Mouse (Mus musculus): Measurements from ENCODE around the gene Vps13d. TPM values are rescaled to one million over a fixed set of nuclear protein-coding genes. Genes with fewer than 3 reads are reported as not detected.

Gene Vps13d
- polyA plus RNA-seq, 1 experiment from 2014 or later: 14.7 TPM

GRCm38 (mm10) chr4:145067019-145067680 is 127.7 kb downstream of the Vps13d start:
- Histone ChIP-seq H3K4me1 (replicated peaks; ENCODE audit: insufficient read depth, low read length) (no peaks in the 10 kb centered on the region), H3K36me3 (ENCODE audit: insufficient read depth, low read length) (peaks cover 37% of the 10 kb centered on the region), H3K9me3 (replicated peaks; ENCODE audit: low read length) (no peaks in the 10 kb centered on the region), H3K4me2 (ENCODE audit: low read length) (no peak overlapping the region), H3K9ac (ENCODE audit: low read depth, low read length) (no peak overlapping the region), H3K27me3 (ENCODE audit: insufficient read depth, low read length) (no peaks in the 10 kb centered on the region), H3K27ac (no peak overlapping the region), H3K4me3 (replicated peaks; ENCODE audit: low read depth, low read length) (no peak overlapping the region)
- DNase-seq (ENCODE audit: low spot score) (no peak), ATAC-seq (replicated peaks; ENCODE audit: low FRiP score, low read depth) (no peak)
- no peak for TF ChIP-seq CTCF (IDR thresholded peaks at IDR 0.05; ENCODE audit: low read depth)
- WGBS: 36% methylated on average over 6 of the region's 6 CpGs

GRCm38 (mm10) chr4:145066336-145067018 is 128.3 kb downstream of the Vps13d start:
- Histone ChIP-seq H3K4me3 (replicated peaks; ENCODE audit: low read depth, low read length) (no peak overlapping the region), H3K27me3 (ENCODE audit: insufficient read depth, low read length) (no peaks in the 10 kb centered on the region), H3K4me2 (ENCODE audit: low read length) (no peak overlapping the region), H3K36me3 (ENCODE audit: insufficient read depth, low read length) (peaks cover 37% of the 10 kb centered on the region), H3K9ac (ENCODE audit: low read depth, low read length) (no peak overlapping the region), H3K9me3 (replicated peaks; ENCODE audit: low read length) (no peaks in the 10 kb centered on the region), H3K27ac (no peak overlapping the region), H3K4me1 (replicated peaks; ENCODE audit: insufficient read depth, low read length) (no peaks in the 10 kb centered on the region)
- DNase-seq (ENCODE audit: low spot score) (no peak), ATAC-seq (replicated peaks; ENCODE audit: low FRiP score, low read depth) (no peak)
- 59% methylated on average over 7 of the region's 7 CpGs for WGBS
- TF ChIP-seq CTCF (IDR thresholded peaks at IDR 0.05; ENCODE audit: low read depth): no peak

GRCm38 (mm10) chr4:145058749-145059442 is 135.9 kb downstream of the Vps13d start:
- Histone ChIP-seq H3K4me2 (ENCODE audit: low read length) (no peak overlapping the region), H3K27ac (no peak overlapping the region), H3K36me3 (ENCODE audit: insufficient read depth, low read length) (peaks cover 37% of the 10 kb centered on the region), H3K9me3 (replicated peaks; ENCODE audit: low read length) (no peaks in the 10 kb centered on the region), H3K27me3 (ENCODE audit: insufficient read depth, low read length) (no peaks in the 10 kb centered on the region), H3K4me1 (replicated peaks; ENCODE audit: insufficient read depth, low read length) (no peaks in the 10 kb centered on the region), H3K9ac (ENCODE audit: low read depth, low read length) (no peak overlapping the region), H3K4me3 (replicated peaks; ENCODE audit: low read depth, low read length) (no peak overlapping the region)
- DNase-seq (ENCODE audit: low spot score) (no peak), ATAC-seq (replicated peaks; ENCODE audit: low FRiP score, low read depth) (no peak)
- 92% methylated on average over 2 of the region's 2 CpGs for WGBS
- TF ChIP-seq CTCF (IDR thresholded peaks at IDR 0.05; ENCODE audit: low read depth): no peak

- Histone ChIP-seq H3K36me3 (ENCODE audit: insufficient read depth, low read length) (peaks cover 33% of the 10 kb centered on the region), H3K9ac (ENCODE audit: low read depth, low read length) (no peak overlapping the region), H3K9me3 (replicated peaks; ENCODE audit: low read length) (no peaks in the 10 kb centered on the region), H3K27ac (peak overlapping the region; percentile 44), H3K27me3 (ENCODE audit: insufficient read depth, low read length) (no peaks in the 10 kb centered on the region), H3K4me3 (replicated peaks; ENCODE audit: low read depth, low read length) (no peak overlapping the region), H3K4me1 (replicated peaks; ENCODE audit: insufficient read depth, low read length) (0 out of 2 replicates have a peak, but pooled peaks cover 4% of the 10 kb centered on the region), H3K4me2 (ENCODE audit: low read length) (no peak overlapping the region)
- WGBS: 83% methylated on average over 3 of the region's 3 CpGs
- ATAC-seq (replicated peaks; ENCODE audit: low FRiP score, low read depth) (no peak), DNase-seq (ENCODE audit: low spot score) (no peak)
- TF ChIP-seq CTCF (IDR thresholded peaks at IDR 0.05; ENCODE audit: low read depth): no peak
These were observed 138.5 kb downstream of the Vps13d start for GRCm38 (mm10) chr4:145056346-145056745.

GRCm38 (mm10) chr4:145055792-145056191 is 139.0 kb downstream of the Vps13d start:
- DNase-seq (ENCODE audit: low spot score) (no peak), ATAC-seq (replicated peaks; ENCODE audit: low FRiP score, low read depth) (no peak)
- no peak for TF ChIP-seq CTCF (IDR thresholded peaks at IDR 0.05; ENCODE audit: low read depth)
- no peak overlapping the region for H3K4me2 ChIP-seq (ENCODE audit: low read length)
- no peak overlapping the region for H3K9ac ChIP-seq (ENCODE audit: low read depth, low read length)
- H3K4me3 ChIP-seq (replicated peaks; ENCODE audit: low read depth, low read length): no peak overlapping the region
- H3K27ac ChIP-seq: peak overlapping the region; percentile 44
- H3K27me3 ChIP-seq (ENCODE audit: insufficient read depth, low read length): no peaks in the 10 kb centered on the region
- H3K36me3 ChIP-seq (ENCODE audit: insufficient read depth, low read length): peaks cover 28% of the 10 kb centered on the region
- 0 out of 2 replicates have a peak, but pooled peaks cover 4% of the 10 kb centered on the region for H3K4me1 ChIP-seq (replicated peaks; ENCODE audit: insufficient read depth, low read length)
- no peaks in the 10 kb centered on the region for H3K9me3 ChIP-seq (replicated peaks; ENCODE audit: low read length)
- WGBS: 73% methylated on average over 3 of the region's 3 CpGs

GRCm38 (mm10) chr4:145054369-145054768 is 140.4 kb downstream of the Vps13d start:
- DNase-seq (ENCODE audit: low spot score): no peak

More at GRCm38 (mm10) chr4:145054369-145054768, 140.4 kb downstream of the Vps13d start:
- H3K4me2 ChIP-seq (ENCODE audit: low read length): no peak overlapping the region
- TF ChIP-seq CTCF (IDR thresholded peaks at IDR 0.05; ENCODE audit: low read depth): no peak
- H3K9ac ChIP-seq (ENCODE audit: low read depth, low read length): no peak overlapping the region
- H3K4me1 ChIP-seq (replicated peaks; ENCODE audit: insufficient read depth, low read length): peaks cover 7% of the 10 kb centered on the region; the same call in 1 of the 2 replicates
- peak; percentile 68 for ATAC-seq (replicated peaks; ENCODE audit: low FRiP score, low read depth)
- WGBS: 62% methylated on average over 3 of the region's 3 CpGs
- no peaks in the 10 kb centered on the region for H3K9me3 ChIP-seq (replicated peaks; ENCODE audit: low read length)
- no peak overlapping the region for H3K4me3 ChIP-seq (replicated peaks; ENCODE audit: low read depth, low read length)
- H3K27ac ChIP-seq: no peak overlapping the region
- no peaks in the 10 kb centered on the region for H3K27me3 ChIP-seq (ENCODE audit: insufficient read depth, low read length)
- peaks cover 19% of the 10 kb centered on the region; the same call in 1 of the 2 replicates for H3K36me3 ChIP-seq (ENCODE audit: insufficient read depth, low read length)

All from kidney, postnatal 0 days (tissue).